Mouse (Mus musculus) retina, adult 2 months (tissue): Measurements from ENCODE around the gene Srsf3.
"Not testable (repeated sequence)": the region's sequence is repeated elsewhere in the genome, so short reads cannot be mapped to it uniquely, and the experiment has no call there.

Experiments
- DNase-seq: peaks from one replicate; pipeline ENCODE4 v3.0.0-alpha.2; 2012; ENCODE audit warnings: low read depth, low spot score

The Srsf3 gene

DNA sequence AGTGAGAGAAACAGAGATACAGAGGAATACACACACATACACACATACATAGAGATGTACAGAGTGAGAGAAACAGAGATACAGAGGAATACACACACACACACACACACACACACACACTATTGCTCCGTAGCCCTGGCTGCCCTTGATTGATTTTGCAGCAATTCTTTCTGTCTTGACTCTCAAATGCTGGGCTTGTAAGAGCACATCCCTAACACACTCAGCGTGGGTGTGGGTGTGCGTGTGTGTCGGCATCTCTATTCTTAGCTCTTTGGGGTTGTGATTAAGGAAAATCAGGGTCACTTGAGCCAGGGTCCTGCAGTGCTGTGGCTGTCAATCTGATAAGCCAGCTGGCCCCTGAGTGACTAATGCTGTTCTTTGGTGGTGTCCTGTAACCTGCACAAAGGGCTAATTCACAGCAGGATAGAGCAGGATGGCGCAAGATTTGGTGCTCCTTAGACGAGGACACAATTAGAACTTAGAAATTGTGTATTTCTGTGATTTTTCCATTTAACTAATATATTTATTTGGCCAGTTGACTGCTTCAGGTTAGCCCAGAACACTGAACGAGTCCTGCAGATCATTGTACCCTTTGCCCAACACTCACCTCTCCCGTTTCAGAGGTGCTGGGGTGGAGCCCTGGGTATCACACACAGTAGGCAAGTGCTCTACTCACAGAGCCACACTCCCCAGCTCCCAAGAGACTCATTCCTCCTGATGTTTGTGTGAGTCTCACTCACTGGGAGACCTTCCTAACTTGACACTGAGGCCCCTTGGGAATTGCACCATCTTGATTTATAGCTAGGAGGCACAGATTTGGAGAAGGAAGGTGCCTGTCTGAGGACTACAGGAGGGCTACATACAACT, 30.9 kb downstream of the Srsf3 start:
- DNase-seq, result no peak

DNA sequence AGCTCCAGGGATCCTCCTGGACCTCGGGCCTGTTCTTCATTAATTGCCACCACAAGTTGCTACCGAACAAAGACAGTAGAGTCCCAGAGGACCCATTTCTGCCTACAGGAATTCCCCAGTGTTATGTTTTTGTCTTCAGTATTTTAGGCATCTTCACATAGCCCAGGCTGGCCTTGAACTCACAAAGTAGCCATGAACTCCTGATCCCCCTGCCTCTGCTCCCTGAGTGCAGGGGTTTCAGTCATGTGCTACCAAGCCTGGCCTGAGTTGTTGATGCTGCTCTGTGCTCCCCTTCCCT, 31.5 kb downstream of the Srsf3 start:
- no peak for DNase-seq

DNA sequence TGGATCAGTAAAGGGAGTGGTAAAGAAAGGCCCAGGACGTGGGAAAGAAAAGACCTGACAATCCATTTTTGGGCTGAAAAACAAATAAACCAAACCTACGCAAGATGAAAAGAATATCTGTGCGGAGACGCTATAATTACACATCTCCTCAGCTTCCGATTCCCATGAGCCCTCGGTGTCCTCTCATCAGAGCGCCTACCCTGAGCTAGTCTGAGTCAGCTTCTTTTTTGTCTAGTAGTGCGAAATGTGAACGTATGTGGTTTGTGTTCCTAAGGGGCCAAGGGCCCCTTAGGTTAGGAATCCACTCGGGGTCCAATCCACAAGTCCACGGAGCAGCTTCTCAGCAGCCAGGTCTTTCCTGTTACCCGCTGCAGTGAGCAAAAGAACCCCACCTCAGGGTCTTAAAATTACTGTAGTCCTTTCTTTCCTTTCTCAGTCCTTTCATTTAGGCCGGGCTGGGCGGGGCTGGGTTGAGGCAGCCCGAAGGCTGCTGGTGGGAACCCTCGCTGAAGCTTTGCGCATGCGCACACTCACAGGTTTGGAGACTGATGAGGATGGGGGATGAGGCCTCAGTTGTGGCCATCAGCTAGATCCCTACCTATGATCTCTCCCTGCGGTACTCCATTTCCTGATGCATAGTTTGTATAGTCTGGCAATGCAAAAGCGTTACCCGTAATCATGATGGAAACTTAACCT, 33.0 kb downstream of the Srsf3 start:
- DNase-seq, result no peak

DNA sequence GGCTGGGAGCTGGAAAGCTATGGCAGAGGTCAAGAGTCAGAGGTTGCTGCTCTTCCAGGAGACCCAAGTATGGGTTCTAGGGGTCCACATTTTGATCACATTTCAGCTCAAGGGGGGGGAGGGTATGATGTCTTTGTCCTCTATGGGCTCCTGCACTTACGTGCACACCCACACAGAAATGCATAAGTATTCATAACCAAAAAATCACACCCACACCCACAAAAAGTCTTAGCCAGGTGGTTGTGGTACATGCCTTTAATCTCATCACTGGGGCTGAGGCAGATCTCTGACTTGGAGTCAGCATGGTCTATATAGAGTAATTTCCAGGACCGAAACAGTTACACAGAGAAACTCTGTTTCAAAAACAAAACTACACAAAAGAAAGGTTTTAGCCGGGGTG, 33.5 kb downstream of the Srsf3 start:
- DNase-seq, result no peak

DNA sequence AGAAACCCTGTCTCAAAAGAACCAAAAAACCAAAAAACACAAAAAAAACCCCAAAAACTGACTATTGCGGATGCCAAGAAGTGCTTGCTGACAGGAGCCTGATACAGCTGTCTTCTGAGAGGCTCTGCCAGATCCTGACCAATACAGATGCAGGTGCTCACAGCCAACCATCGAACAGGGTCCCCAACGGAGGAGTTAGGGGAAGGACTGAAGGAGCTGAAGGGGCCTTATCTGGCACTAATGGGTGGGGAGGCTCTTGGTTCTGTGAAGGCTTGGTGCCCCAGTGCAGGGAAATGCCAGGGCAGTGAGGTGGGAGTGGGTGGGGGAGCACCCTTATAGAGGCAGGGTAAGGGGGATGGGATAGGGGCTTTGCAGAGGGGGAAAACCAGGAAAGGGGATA, 35.0 kb downstream of the Srsf3 start:
- not testable (repeated sequence) for DNase-seq

DNA sequence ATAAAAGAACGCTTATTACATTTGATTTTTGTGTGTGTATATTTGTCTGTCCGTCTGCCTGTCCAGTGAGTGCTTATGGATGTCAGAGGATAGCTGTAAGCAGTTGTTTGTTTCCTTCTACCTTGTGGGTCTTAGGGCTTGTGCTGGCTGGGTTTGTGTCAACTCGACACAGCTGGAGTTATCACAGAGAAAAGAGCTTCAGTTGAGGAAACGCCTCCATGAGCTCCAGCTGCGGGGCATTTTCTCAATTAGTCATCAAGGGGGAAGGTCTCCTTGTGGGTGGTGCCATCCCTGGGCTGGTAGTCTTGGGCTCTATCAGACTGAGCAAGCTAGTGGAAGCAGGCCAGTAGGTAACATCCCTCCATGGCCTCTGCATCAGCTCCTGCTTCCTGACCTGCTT, 35.4 kb downstream of the Srsf3 start:
- no peak for DNase-seq

DNA sequence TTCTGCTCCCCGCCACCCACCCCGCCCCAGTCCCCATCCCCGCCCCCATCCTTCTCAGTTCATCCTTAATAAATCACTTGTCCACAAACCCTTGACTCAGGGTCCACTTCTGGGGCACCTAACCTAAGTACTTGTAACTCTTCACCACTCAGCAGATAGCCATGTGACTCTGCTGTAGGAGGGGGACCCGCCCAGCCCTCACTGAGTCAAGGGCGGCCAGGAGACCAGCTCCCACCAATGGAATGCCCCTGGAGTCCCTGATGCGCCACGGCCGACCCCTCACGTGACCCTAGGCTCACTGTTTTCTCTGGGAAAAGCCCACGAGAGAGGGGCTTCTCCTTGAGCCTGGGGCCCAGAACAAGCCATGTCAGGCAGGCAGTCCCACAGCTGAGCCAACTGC, 36.6 kb downstream of the Srsf3 start:
- no peak for DNase-seq

DNA sequence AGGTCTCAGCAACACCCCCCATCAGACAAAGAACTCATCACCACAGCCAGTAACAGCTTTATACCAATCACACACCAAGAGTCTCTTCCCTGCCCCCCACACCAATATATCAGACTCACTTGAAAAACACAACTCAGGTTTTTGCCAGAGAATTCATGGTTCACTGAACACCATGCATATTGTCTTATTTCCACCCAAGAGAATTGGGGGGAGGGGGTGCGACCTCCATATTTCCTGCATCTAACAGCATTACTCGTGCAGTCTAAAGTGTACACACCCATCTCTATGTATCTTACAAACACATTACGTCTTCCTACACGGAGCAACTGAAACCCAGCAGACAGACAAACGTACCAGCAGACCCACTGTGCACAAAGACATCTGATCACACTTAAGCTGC, 39.4 kb downstream of the Srsf3 start:
- DNase-seq, result no peak

DNA sequence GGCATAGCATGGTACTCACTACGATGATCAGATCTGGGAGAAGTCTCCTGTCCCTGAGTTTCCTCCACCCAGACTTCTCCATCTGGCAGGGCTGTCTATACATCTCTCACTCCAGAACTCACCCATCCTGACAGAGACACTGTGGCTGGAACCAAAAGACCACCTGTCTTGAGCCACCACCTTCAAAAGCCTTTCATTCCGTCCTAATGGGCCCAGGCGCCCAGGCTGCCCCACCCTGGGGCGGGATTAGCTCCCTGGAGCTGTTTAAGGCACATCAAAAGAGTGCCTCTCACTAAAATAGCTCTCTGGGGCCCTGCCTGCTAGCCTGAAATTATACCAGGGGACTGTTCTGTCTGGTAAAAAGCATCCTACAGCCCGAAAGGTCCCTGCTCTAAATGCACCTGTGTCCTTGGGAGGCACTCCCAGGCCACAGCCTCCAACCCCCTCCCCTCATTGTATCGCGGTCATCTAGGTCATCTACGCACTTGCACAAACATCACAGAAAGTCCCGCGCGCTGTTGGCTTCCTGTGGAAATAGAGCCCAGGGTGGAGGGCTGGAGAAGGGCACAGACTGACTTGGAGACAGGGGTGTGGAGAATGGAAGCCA, 40.4 kb downstream of the Srsf3 start:
- DNase-seq, result no peak

DNA sequence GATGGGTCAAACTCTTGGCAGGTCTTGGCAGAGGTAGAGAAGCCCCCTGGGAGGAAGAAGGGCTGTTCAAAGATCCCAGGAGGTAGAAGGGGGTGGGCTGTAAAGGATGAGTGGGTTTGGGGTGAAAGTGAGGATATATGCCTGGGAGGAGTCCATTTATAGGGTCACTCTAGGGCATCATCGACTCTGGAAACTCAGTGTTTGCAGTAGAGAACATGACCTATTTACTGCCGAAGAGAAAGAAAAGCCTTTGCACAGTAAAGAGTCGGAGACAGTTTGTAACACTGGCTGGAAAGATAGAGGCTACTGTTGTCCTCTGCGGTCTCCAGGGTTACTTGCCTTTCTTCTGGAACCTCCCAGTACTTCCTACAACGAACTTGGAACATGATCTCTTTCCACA, 40.9 kb downstream of the Srsf3 start:
- DNase-seq, result no peak

DNA sequence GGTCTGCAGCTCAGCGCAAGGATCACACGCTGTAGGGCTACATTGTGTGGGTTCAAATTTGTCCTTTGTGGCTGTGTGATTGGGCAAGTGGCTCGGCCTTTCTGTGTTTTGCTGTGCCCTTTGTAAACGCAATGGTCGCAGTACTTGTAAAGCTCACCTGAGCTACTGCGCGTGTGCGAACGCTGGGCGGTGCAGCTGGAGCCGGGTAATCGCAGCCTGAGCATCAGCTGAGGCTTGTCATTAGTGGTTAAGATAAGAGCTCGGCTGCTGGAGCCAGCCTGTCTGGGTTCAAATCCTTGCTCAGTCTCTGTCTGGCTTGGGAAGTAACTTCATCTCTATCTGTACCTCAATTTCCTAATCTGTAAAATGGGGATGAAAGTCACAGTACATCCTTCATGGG, 41.7 kb downstream of the Srsf3 start:
- DNase-seq, result no peak

DNA sequence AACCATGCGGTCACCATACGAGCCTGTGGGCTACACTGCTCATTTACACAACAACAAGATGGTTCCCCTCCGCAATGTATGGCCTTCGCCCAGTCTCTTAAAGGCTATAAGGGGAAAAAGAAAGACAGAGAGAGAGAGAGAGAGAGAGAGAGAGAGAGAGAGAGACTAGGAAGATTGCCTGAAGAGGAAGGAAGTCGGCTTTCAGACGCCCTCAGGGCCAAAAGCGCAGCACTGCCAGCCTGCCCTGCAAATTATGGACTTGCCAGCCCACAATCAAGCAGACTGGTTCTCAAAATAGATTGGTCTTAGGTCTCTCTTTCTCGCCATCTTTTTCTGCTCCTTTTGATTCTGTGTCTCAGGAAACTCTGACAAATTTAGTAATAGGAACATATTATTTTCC, 43.8 kb downstream of the Srsf3 start:
- DNase-seq, result no peak

DNA sequence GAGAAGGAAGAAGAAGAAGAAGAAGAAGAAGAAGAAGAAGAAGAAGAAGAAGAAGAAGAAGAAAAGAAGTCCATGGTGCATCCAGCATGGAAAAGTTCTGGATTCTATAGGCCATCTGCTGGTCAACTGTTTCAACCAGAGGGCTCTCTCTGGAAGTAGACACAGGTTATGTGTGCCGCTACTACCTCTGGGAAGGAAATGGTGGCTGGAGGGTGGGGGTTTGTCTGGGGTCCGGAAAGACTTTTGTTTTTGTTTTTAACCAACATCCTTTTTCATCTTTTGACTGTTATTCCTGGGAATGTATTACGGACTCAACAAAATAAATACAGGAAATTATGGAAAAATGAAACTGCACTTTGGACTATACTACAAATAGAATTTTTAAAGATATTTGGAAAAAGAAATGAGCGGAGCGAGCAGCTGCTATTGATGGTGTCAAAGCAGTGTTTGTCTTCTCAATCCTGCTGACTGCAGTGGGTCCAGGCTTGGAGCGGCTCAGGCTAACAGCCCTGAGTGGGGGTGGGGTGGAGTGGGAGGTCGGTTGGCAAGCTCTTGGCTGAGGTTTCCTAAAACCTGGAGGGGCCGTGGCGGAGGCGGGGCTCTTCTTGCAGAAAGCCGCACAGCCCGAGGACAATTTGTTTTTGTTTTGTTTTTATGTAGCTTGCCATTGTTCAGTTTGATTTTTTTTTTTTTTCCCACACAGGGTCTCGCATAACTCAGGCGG, 45.5 kb downstream of the Srsf3 start:
- no peak for DNase-seq

DNA sequence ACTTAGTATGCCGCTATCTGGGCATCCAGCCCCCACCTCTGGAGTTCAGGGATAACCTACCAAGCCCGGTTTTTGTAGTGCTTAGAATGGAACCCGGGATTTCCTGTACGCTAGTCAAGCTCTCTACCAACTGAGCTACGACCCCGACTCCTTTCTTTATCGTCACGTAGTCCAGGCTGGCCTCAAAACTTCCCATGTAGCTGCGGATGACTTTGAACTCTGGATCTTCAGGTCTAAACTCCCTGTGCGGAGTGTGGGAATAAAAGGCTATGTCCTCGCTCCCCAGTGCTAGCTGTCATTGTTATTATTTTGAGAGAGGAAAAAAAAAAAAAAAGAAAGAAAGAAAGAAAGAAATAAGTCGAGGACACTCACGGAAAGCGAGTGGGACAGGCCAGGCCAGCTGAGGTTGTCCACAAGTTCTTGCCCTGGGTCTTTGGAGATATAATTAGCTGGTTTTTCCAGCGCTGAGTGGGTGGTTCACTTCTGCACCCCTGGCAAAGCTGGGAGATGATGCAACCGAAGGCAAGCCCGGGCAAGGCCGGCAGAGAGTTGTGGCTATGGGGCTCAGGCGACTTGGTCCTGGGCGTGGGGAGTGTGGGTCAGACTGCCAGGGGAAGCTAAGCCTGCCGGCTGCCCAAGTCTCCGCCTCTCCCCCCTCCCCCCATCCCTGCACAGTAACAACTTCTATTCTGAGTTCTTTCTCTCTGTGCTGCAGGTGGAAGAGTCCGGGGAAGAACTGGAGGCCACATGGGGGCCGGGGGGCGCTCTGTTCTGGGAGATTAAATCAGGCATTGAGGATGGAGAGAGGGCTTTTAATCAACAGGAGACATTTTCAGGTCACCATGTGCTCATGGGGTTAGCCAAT, 46.3 kb downstream of the Srsf3 start:
- DNase-seq, result no peak

DNA sequence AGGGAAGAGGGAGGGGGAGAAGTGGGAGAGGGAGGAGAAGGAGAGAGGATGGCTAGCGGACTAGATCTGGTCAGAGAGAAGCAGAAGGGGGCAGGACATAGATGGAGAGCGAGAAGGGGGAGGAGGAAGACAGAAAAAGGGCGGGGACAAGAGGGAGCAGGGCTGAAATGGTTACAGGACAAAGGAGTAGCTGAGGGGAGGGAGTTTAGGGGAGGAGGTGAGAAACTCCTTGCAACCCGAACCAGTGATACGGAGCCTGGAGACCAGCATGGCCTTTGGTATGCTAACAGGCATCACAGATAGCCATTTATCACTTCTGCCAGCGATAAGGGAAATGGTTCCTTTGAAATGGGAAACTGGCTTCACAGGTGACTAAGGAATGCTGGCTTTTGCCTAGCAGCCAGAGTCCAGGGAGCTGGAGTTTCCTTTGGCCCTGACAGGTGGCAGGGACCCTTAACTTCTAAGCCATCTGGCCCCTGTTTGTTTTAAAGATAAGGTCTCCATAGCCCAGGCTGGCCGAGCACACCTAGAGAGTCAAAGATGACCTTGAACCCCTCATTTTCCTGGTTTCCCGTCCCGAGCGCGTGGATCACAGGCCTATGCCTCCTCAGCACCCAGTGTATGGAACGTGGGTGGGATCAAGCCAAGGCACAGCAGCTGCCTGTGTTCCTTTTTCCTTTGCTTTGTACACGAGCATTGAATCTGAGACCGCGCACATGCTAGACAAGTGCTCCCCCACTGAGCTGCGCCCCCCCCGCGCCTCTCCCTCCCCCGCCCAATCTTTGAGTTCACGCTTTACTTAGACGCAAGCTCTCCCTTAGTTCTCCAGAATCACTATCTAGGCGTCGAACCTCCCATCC, 48.6 kb downstream of the Srsf3 start:
- DNase-seq, result no peak

DNA sequence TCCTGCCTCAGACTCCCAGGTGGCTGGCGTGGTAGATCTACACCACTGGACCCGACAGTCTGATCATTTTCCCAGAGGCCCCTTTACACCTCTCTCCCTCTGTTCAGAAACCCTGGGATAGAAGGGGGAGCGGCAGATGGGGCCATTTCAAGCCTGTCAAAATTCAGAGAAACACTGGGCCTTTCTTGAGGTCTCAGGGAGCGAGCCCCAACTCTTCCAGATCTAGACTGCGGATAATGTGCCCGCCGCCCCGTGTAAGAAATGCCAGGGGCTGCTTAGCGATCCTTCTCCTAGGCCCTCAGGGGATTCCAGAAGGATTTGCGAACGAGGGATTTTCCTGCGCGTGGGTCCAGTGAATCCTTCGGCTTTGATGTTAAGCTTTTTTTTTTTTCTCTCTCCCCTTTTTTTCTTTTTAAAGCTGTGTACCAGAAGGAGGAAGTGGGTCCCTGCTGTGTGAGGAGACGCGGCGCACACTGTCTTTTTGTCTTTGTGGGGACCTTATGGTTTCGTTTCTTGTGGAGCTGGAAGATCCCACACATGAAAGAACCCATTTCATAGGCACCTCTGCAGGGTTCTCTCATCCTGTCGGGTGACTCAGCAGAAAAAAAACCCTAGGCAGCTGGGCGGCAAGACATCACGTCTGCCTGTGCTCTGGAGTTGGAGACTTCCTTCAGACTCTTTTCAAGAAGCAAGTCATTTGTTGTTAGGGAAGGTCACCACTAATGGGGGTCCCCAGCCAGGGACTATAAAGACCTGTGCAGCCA, 49.4 kb downstream of the Srsf3 start:
- no peak for DNase-seq

DNA sequence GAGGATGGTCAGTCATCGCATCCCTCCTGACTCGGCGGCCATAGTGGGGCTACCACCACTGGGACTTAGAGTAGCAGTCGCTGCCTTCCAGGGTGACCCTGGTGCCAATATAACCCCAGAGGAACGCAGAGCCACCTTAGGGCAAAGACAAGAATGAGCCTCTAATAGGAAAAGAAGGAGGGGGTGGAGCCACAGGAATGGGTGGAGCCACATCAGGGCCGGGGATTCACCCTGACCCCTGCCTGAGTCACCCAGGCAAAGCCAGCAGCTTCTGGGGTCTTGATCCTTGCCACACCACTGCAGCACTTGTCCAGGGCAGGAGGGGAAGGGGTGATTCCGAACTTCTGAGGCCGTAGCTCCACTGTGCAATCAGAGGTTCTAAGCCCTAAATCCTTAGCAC, 51.2 kb downstream of the Srsf3 start:
- no peak for DNase-seq

DNA sequence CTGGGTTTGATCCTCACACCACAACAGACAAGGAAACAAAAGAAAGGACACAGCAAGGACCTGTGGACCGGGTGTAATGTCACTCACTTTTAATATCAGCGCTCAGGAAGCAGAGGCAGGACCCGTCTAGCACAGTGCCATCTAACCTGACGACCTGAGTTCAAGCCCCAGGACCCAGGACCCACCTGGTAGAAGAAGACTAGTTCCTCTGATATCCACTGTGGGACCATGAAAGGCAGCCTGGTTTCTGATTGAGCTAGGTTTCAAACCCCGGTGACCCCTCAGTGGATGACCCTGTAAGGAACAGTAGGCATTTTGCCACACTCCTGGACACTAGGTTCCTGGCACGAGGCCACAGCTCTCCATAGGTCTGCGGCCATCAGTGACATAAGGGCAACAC, 52.2 kb downstream of the Srsf3 start:
- no peak for DNase-seq

DNA sequence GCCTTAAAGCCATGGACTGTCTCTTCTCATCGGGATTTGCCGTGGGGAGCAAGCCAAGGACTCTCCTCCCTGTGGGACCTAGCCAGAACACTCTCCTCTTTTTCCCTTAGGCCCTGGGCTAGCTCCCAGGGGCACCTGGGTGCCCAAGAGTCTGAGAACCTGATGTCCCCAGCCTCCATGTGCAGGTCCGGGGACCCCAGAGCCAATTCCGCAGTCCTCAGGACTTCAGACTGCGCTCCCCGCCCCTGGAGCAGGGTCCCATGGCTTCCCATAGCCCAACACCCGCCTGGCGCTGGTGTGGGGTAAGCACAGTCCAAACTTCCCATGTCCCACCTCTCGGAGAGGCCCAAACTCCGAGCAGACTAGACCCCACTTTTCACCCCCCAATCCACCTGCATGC, 52.8 kb downstream of the Srsf3 start:
- no peak for DNase-seq

DNA sequence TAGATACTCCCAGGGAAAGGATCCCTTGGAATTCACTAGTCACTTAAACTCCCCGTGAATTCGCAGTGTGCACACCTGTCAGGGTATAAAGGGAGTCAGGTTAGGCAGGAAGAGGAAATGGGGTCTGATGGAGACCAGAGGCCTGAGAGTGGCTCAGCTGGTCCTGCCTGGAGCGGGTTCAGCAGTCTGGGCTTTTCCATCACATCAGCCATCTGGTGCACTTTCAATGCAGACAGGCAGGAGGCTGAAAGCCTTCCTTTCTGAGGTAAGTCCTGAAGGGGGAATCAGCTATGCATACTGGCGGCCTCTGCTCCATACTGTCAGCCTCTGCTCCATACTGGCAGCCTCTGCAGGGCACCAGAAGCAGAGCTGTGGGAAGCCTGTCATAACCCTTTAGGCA, 54.5 kb downstream of the Srsf3 start:
- DNase-seq, result no peak
